Mouse (Mus musculus) liver, postnatal 0 days (tissue): ENCODE results near the gene Slc11a1. TPM values are rescaled to one million over a fixed set of nuclear protein-coding genes. Genes with fewer than 3 reads are reported as not detected.

Source experiments
- ATAC-seq: fragments of 200-750 bp; cut with Nextera tagmentation; 2 replicates; pipeline ENCODE4 v1.8.0; 2017; ENCODE audit warnings: mild to moderate bottlenecking, moderate library complexity
- DNase-seq: peaks from one replicate; pipeline ENCODE4 v3.0.0-alpha.2; 2016
- H3K27ac ChIP-seq: fragments of 300-500 bp; sonication (generic); 2 replicates; pipeline ENCODE4 v1.5.1; 2014; ENCODE audit warnings: antibody characterized with exemption, moderate library complexity, mild to moderate bottlenecking, low read depth
- H3K27me3 ChIP-seq: fragments of 300-500 bp; sonication (generic); 2 replicates; pipeline ENCODE4 v1.6.1; 2014; ENCODE audit warnings: low read length, control low read depth, mixed read lengths; ENCODE audit not compliant: insufficient read depth
- H3K36me3 ChIP-seq: fragments of 300-500 bp; sonication (generic); replicated peaks from 2 replicates; pipeline ENCODE4 v1.6.1; 2014; ENCODE audit warnings: mild to moderate bottlenecking, control low read depth, low read length, moderate library complexity, mixed read lengths; ENCODE audit not compliant: insufficient read depth
- H3K4me1 ChIP-seq: fragments of 300-500 bp; sonication (generic); 2 replicates; pipeline ENCODE4 v1.6.1; 2014; ENCODE audit warnings: antibody characterized with exemption, mild to moderate bottlenecking, control low read depth; ENCODE audit not compliant: insufficient read depth
- H3K4me2 ChIP-seq: fragments of 300-500 bp; sonication (generic); 2 replicates; pipeline ENCODE4 v1.6.1; 2014; ENCODE audit warnings: low read depth, mild to moderate bottlenecking, low read length, moderate library complexity, mixed read lengths
- H3K4me3 ChIP-seq: fragments of 300-500 bp; sonication (generic); 2 replicates; pipeline ENCODE4 v1.5.1; 2014; ENCODE audit warnings: low read depth, low read length
- H3K9ac ChIP-seq: fragments of 300-500 bp; sonication (generic); replicated peaks from 2 replicates; pipeline ENCODE4 v1.6.1; 2014; ENCODE audit warnings: mild to moderate bottlenecking, moderate library complexity
- H3K9me3 ChIP-seq: fragments of 300-500 bp; sonication (generic); 2 replicates; pipeline ENCODE4 v1.6.1; 2016; ENCODE audit warnings: mild to moderate bottlenecking, control low read depth, low read length, mixed read lengths
- CTCF ChIP-seq: sonication (generic); IDR thresholded peaks from 2 replicates; pipeline ENCODE4 v1.5.1; 2016; ENCODE audit warnings: antibody characterized with exemption, low read depth
- EP300 ChIP-seq: IDR thresholded peaks from 2 replicates; pipeline ENCODE4 v1.6.1; 2016; ENCODE audit warnings: antibody characterized with exemption, low read depth, mild to moderate bottlenecking
- WGBS: fragments of 180-500 bp; shearing (Covaris S2); extraction: QIAGEN DNeasy Blood & Tissue Kit; methylation state at CpG from one replicate; pipeline ENCODE4 v1.1.7; 2014; ENCODE audit not compliant: insufficient replicate concordance; 5-methylcytosine and 5-hydroxymethylcytosine counted together
- polyA plus RNA-seq: library from polyadenylated mRNA; unstranded; fragments of >200 nt; fragmentation: Nextera tagmentation; extraction: Ambion mirVana; gene quantifications from 2 replicates; pipeline ENCODE4 v1.2.1, GENCODE M21; 2015

Gene Slc11a1
- polyA plus RNA-seq, 1 experiment from 2014 or later = 15.1 TPM

DNA sequence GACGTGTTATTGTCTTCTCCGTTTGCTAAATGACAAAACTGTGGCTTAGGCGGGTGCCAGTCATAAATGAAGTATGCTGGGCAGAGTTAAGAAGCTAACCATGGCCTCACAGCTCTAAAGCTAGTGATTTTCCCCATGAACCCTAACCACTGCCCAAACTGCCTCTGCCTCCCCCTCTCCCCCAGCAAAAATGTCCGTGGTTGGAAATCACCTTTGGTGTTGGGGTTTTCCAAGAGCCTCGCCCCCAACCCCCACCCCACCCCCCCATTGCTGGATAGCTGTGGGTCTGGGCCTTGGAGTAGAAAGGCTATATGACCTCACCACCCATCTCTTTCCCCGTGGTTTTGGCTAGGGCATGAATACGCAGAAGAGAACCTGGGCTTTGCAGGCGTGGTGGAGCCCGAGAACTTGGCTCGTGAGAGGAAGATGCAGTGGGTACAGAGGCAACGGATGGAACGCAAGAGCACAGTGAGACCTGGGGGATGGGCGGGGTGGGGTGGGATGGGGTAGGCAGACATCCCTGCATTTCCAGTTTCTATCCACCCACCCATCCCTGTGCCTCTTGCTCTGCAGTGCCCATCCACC is 23.7 kb upstream of the Slc11a1 start:
- Histone ChIP-seq H3K4me3 (no peak overlapping the region), H3K27ac (no peak overlapping the region), H3K9ac (no peak overlapping the region), H3K4me1 (no peaks in the 10 kb centered on the region), H3K9me3 (no peaks in the 10 kb centered on the region), H3K27me3 (no peaks in the 10 kb centered on the region), H3K36me3 (no peaks in the 10 kb centered on the region), H3K4me2 (no peak overlapping the region)
- TF ChIP-seq EP300 (no peak), CTCF (no peak)
- 78% methylated on average over 13 of the region's 13 CpGs for WGBS
- DNase-seq (no peak), ATAC-seq (no peak)

DNA sequence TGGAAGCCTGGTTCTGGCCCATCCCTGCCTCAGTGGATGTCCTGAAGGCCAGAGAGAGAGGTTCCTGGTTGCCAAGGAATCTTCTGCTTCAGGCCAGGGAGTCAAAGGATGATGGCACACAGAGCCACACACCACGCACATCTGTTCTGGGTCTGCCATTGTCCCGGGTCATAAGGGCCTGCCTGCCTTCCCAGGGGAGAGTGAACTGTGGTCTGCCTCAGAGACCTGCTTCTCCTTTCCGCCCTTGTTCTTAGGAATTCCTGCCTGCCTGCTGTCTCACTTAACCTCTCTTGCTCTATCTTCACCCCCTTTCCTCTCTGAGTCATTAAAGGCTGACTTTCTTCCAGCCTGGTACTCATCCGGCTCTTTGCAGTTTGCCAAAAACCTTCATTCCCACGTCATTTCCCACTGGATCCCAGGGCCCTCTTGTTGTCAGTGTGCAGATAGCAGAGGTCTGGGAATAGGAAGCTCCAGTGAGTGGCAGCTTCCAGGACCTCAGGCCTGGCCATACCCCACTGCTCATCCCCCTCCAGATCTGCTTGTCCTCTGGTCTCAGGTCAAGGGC is 22.4 kb upstream of the Slc11a1 start:
- Histone ChIP-seq H3K9me3 (no peaks in the 10 kb centered on the region), H3K4me1 (no peaks in the 10 kb centered on the region), H3K4me2 (no peak overlapping the region), H3K27me3 (no peaks in the 10 kb centered on the region), H3K9ac (no peak overlapping the region), H3K27ac (no peak overlapping the region), H3K4me3 (no peak overlapping the region), H3K36me3 (no peaks in the 10 kb centered on the region)
- WGBS = 73% methylated on average over 5 of the region's 5 CpGs
- ATAC-seq (peak; percentile 48; the same call in 1 of the 2 replicates), DNase-seq (no peak)
- TF ChIP-seq CTCF (no peak), EP300 (peak; percentile 53; the same call in 1 of the 2 replicates)

DNA sequence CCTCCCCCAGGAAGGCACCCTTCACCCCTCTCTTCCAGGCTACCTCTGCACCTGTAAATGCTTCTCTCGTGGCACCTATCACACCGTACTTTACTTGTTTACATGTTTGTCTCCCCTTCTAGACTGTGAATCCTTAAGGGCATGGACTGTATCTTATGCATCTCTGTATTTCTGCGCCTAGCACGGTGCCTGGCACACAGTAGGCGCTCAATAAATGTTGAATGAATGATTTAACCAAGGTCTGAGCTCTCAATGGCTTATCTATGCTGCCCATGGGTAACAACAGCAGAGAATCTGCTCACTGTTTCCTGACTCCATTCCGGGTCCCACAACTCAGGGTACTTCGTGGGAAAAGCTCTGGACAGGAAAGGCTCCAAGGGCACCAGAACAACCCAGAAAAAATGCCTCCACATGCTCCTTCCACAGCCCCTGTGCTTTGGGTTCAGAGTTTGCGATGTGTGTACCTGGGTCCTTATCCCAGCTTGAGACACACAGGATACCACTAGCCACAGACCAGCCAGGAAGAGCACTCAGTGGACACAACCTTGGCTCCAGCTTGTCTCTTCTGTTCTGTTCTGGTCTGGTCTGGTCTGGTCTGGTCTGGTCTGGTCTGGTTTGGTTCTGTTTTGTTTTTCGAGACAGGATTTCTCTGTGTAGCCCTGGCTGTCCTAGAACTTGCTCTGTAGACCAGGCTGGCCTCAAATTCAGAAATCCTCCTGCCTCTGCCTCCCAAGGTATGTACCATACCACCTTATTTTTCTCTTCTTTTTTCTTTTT is 21.4 kb upstream of the Slc11a1 start:
- Histone ChIP-seq H3K4me3 (no peak overlapping the region), H3K4me1 (no peaks in the 10 kb centered on the region), H3K9ac (no peak overlapping the region), H3K36me3 (no peaks in the 10 kb centered on the region), H3K4me2 (no peak overlapping the region), H3K27ac (no peak overlapping the region), H3K9me3 (no peaks in the 10 kb centered on the region), H3K27me3 (no peaks in the 10 kb centered on the region)
- TF ChIP-seq CTCF (no peak), EP300 (no peak)
- no peak for DNase-seq
- WGBS = 83% methylated on average over 9 of the region's 9 CpGs
- no peak for ATAC-seq

DNA sequence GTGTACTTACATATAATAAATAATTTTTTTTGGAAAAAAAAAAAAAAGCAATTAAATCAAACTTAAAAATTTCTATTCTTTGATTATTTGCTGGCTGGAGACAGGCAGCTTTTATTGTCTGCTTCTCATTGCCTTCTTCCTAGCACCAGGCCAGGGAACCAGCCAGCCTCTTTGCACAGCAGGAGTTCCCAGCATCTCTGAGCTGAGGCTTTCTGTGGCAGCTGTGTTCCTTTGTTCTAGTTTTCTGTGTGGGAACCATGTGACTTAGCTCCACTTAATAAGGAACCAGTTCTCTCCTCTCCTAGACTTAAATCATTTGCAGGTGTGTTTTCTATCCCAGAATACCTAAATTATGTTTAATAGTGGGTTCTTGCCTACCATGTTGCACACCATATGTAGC is 17.5 kb upstream of the Slc11a1 start:
- H3K9ac ChIP-seq = no peak overlapping the region
- ATAC-seq (no peak), DNase-seq (no peak)
- H3K27ac ChIP-seq = no peak overlapping the region
- H3K27me3 ChIP-seq = no peaks in the 10 kb centered on the region
- TF ChIP-seq CTCF (no peak), EP300 (no peak)
- H3K4me3 ChIP-seq = no peak overlapping the region
- H3K4me2 ChIP-seq = no peak overlapping the region
- H3K36me3 ChIP-seq = no peaks in the 10 kb centered on the region
- no peaks in the 10 kb centered on the region for H3K4me1 ChIP-seq
- no peaks in the 10 kb centered on the region for H3K9me3 ChIP-seq

DNA sequence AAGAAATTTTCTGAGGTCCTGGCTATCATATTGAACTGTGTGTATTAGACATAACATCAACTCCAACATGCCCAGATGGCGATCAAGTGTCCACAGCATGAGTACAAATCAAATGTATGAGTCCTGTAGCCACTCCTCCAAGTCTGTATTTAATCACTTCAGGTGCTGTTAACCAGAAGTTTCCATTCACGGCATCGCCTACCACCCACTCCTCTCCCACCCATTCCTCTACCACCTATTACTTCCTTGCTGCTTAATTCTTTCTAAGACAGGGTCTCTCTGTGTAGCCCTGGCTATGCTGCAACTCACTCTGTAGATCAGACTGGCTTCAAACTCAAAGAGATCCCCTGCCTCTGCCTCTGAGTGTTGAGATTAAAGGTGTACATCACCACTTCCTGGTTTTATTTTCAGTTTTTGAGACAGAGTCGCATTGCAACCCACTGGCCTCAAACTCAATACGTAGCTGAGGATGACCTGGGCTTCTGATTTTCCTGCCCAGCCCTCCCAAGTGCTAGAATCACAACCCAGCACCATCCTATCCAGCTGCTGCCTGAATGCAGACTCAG is 15.0 kb upstream of the Slc11a1 start:
- 65% methylated on average over 5 of the region's 5 CpGs for WGBS
- no peaks in the 10 kb centered on the region for H3K9me3 ChIP-seq
- no peak overlapping the region for H3K9ac ChIP-seq
- no peak for TF ChIP-seq EP300
- TF ChIP-seq CTCF = no peak
- H3K4me3 ChIP-seq = no peak overlapping the region
- H3K4me2 ChIP-seq = no peak overlapping the region
- H3K36me3 ChIP-seq = no peaks in the 10 kb centered on the region
- ATAC-seq (no peak), DNase-seq (no peak)
- H3K27ac ChIP-seq = no peak overlapping the region
- H3K4me1 ChIP-seq = peaks cover 3% of the 10 kb centered on the region; the same call in 1 of the 2 replicates
- H3K27me3 ChIP-seq = no peaks in the 10 kb centered on the region

DNA sequence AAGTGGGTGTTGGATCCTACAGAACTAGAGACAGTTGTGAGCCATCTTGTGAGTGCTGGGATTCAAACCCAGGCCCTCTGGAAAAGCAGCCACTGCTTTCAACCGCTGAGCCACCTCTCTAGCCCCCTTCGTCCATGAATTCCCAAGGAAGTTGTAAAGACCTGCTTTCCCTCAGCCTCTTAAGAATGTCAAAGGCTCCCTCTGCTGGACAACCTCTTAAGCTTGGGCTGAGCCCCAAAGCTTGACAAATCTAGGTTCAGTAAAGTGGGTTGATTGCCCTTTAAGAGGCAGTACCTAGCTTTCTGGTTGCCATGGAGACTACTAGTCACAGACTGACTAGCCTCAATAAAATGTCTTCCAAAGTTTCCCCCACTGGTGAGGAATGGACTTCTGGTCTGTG is 13.2 kb upstream of the Slc11a1 start, which contains the start of gene Catip:
Gene Catip, plus strand, starts transcription at position 297 of the 400 bp plus-strand sequence.
- peak; percentile 48 for DNase-seq
- TF ChIP-seq CTCF (peak; percentile 86), EP300 (no peak)

More for the DNA sequence above, 13.2 kb upstream of the Slc11a1 start, which contains the start of gene Catip:
- H3K4me3 ChIP-seq = no peak within 1 kb of the TSS
- H3K9me3 ChIP-seq = no peaks in the 10 kb centered on the region
- ATAC-seq = peak; percentile 45; the same call in 1 of the 2 replicates
- peaks cover 3% of the 10 kb centered on the region; the same call in 1 of the 2 replicates for H3K4me1 ChIP-seq
- no peak within 1 kb of the TSS for H3K4me2 ChIP-seq
- no peak within 1 kb of the TSS for H3K27ac ChIP-seq
- 4% methylated on average over 2 of the region's 2 CpGs for WGBS
- no peaks in the 10 kb centered on the region for H3K36me3 ChIP-seq
- H3K27me3 ChIP-seq = no peaks in the 10 kb centered on the region
- H3K9ac ChIP-seq = no peak within 1 kb of the TSS
